8 mouse cellular contexts compared by ENCODE assay signal in genomic region chr13:19158484-19158883, GRCm38 (mm10).
A peak's percentile ranks its signal among the peaks of the same experiment; 100 is the strongest.
DNase-seq lines count a peak whose midpoint lies in the region; ATAC-seq and TF ChIP-seq lines count a peak whose summit lies in the region.

No protein-coding gene starts in this region.

- intact Hi-C loops in heart, adult 2 months (cut with DNase I): no loop called here
- intact Hi-C loops in left cerebral cortex, postnatal 36 days (cut with DNase I): no loop called here

- TF ChIP-seq EP300 in heart, adult 2 months (IDR thresholded peaks at IDR 0.05; ENCODE audit: insufficient read depth, low read depth, low read length): no peak

- peak in 1 of 2 experiments; percentile 21 for DNase-seq in heart, adult 2 months
- DNase-seq in heart, embryonic 10.5 days (ENCODE audit: low spot score): no peak
- DNase-seq in thymus, adult 2 months: peak; percentile 62
- no peak for DNase-seq in thymus, adult 18-20 months
- peak; percentile 44 for DNase-seq in cerebellum, adult 9-11 months
- DNase-seq in left cerebral cortex, postnatal 36 days (ENCODE audit: low spot score in 2 of 2): peak; percentile 36 to 52
- DNase-seq in right cerebral cortex, postnatal 4 days: peak; percentile 72

- 25% methylated on average over 4 of the region's 4 CpGs for WGBS in heart, adult 2 months
- WGBS in heart, embryonic 10.5 days: 38% methylated on average over 4 of the region's 4 CpGs
- WGBS in thymus, adult 2 months: 25% methylated on average over 4 of the region's 4 CpGs

- H3K27ac ChIP-seq in heart, adult 2 months: no peak overlapping the region
- H3K27ac ChIP-seq in heart, embryonic 10.5 days: no peak overlapping the region
- no peak overlapping the region for H3K27ac ChIP-seq in thymus, adult 2 months (ENCODE audit: control insufficient read depth, insufficient read depth, low read length)

- H3K4me3 ChIP-seq in heart, adult 2 months: no peak overlapping the region
- no peak overlapping the region for H3K4me3 ChIP-seq in heart, embryonic 10.5 days
- no peak overlapping the region for H3K4me3 ChIP-seq in thymus, adult 2 months (ENCODE audit: control insufficient read depth, insufficient read depth, low read length)

- no peaks in the 10 kb centered on the region for H3K79me2 ChIP-seq in heart, adult 2 months (replicated peaks; ENCODE audit: control insufficient read depth, insufficient read depth, low read length)

- peak; percentile 85 for ATAC-seq in granulocyte monocyte progenitor cell, adult 5-6 weeks (replicated peaks; ENCODE audit: poor library complexity, severe bottlenecking)

- no peak for TF ChIP-seq POLR2A in heart, adult 2 months (IDR thresholded peaks at IDR 0.05; ENCODE audit: insufficient read depth, low read depth, low read length)
- no peak for TF ChIP-seq POLR2A in thymus, adult 2 months (IDR thresholded peaks at IDR 0.05; ENCODE audit: control insufficient read depth, extremely low read depth, insufficient read depth, low read length, poor library complexity)

- peak; percentile 84 for TF ChIP-seq CTCF in heart, adult 2 months (IDR thresholded peaks at IDR 0.05)
- TF ChIP-seq CTCF in thymus, adult 2 months (IDR thresholded peaks at IDR 0.05; ENCODE audit: borderline replicate concordance, control insufficient read depth, extremely low read depth, insufficient read depth, low read length, poor library complexity): no peak

- no peak overlapping the region for H3K9ac ChIP-seq in heart, adult 2 months (ENCODE audit: low read depth, low read length)

- no peaks in the 10 kb centered on the region for H3K27me3 ChIP-seq in heart, adult 2 months (ENCODE audit: control insufficient read depth, insufficient read depth, low read length)
- H3K27me3 ChIP-seq in heart, embryonic 10.5 days (ENCODE audit: insufficient read depth, poor library complexity, severe bottlenecking): no peaks in the 10 kb centered on the region
- no peaks in the 10 kb centered on the region for H3K27me3 ChIP-seq in thymus, adult 2 months (ENCODE audit: control insufficient read depth, insufficient read depth, low read length)

- H3K36me3 ChIP-seq in heart, adult 2 months (ENCODE audit: control insufficient read depth, insufficient read depth, low read length): no peaks in the 10 kb centered on the region
- no peaks in the 10 kb centered on the region for H3K36me3 ChIP-seq in heart, embryonic 10.5 days
- no peaks in the 10 kb centered on the region for H3K36me3 ChIP-seq in thymus, adult 2 months (ENCODE audit: control insufficient read depth, insufficient read depth, low read length)

- no peaks in the 10 kb centered on the region for H3K9me3 ChIP-seq in heart, embryonic 10.5 days

- no peaks in the 10 kb centered on the region for H3K4me1 ChIP-seq in heart, adult 2 months (ENCODE audit: control insufficient read depth, insufficient read depth, low read length)
- H3K4me1 ChIP-seq in heart, embryonic 10.5 days: no peaks in the 10 kb centered on the region
- no peaks in the 10 kb centered on the region; the same call in 1 of the 2 replicates for H3K4me1 ChIP-seq in thymus, adult 2 months (replicated peaks; ENCODE audit: control insufficient read depth, insufficient read depth, low read length)

Comparison
In these comparisons a context has a peak if more than half of its experiments do, and no peak if none do; other contexts are left out.
1. DNase-seq: peak in thymus, adult 2 months (single experiment), cerebellum, adult 9-11 months (single experiment), left cerebral cortex, postnatal 36 days (2 of 2) and right cerebral cortex, postnatal 4 days (single experiment); none in heart, embryonic 10.5 days (single experiment) and thymus, adult 18-20 months (0 of 2).